Mouse (Mus musculus) midbrain, embryonic 10.5 days (tissue): ENCODE results near the gene Zbtb16. TPM values are rescaled to one million over a fixed set of nuclear protein-coding genes. Genes with fewer than 3 reads are reported as not detected.

ENCODE experiments used
- DNase-seq: peaks from one replicate; pipeline ENCODE4 v3.0.0-alpha.2; 2017; ENCODE audit warnings: low spot score
- H3K27ac ChIP-seq: fragments of 300-500 bp; sonication (generic); replicated peaks from 2 replicates; pipeline ENCODE4 v1.5.1; 2016; ENCODE audit warnings: mild to moderate bottlenecking
- H3K27me3 ChIP-seq: fragments of 300-500 bp; sonication (generic); 2 replicates; pipeline ENCODE4 v1.6.1; 2016; ENCODE audit warnings: low read depth, mild to moderate bottlenecking; ENCODE audit not compliant: poor library complexity, severe bottlenecking
- H3K36me3 ChIP-seq: fragments of 300-500 bp; sonication (generic); 2 replicates; pipeline ENCODE4 v1.6.1; 2016; ENCODE audit warnings: mild to moderate bottlenecking, moderate library complexity
- H3K4me1 ChIP-seq: fragments of 300-500 bp; sonication (generic); 2 replicates; pipeline ENCODE4 v1.6.1; 2016
- H3K4me3 ChIP-seq: fragments of 300-500 bp; sonication (generic); 2 replicates; pipeline ENCODE4 v1.5.1; 2016; ENCODE audit warnings: mild to moderate bottlenecking, moderate library complexity
- H3K9me3 ChIP-seq: fragments of 300-500 bp; sonication (generic); replicated peaks from 2 replicates; pipeline ENCODE4 v1.6.1; 2016; ENCODE audit warnings: mild to moderate bottlenecking
- WGBS: fragments of 180-500 bp; shearing (Covaris S2); methylation state at CpG from one replicate; pipeline ENCODE4 v1.1.7; 2016; 5-methylcytosine and 5-hydroxymethylcytosine counted together
- polyA plus RNA-seq: library from polyadenylated mRNA; unstranded; fragments of >200 nt; fragmentation: Nextera tagmentation; extraction: Ambion mirVana; gene quantifications from 2 replicates; pipeline ENCODE4 v1.2.1, GENCODE M21; 2016

The Zbtb16 gene
- polyA plus RNA-seq, 1 experiment from 2014 or later, result 48.1 TPM

- 89% methylated on average over 4 of the region's 4 CpGs for WGBS
- no peak overlapping the region for H3K4me3 ChIP-seq
- no peaks in the 10 kb centered on the region for H3K9me3 ChIP-seq
- H3K27me3 ChIP-seq, result no peaks in the 10 kb centered on the region
- DNase-seq, result no peak
- peaks cover 49% of the 10 kb centered on the region for H3K4me1 ChIP-seq
- H3K27ac ChIP-seq, result peak overlapping the region; percentile 15; the same call in 1 of the 2 replicates
- H3K36me3 ChIP-seq, result peaks cover 38% of the 10 kb centered on the region
Measured at GRCm38 (mm10) chr9:48768965-48769364, 67.1 kb downstream of the Zbtb16 start.

GRCm38 (mm10) chr9:48767666-48768432 is 68.2 kb downstream of the Zbtb16 start:
- H3K9me3 ChIP-seq, result no peaks in the 10 kb centered on the region

GRCm38 (mm10) chr9:48765927-48766326 is 70.1 kb downstream of the Zbtb16 start:
- Histone ChIP-seq H3K4me3 (no peak overlapping the region), H3K36me3 (peaks cover 17% of the 10 kb centered on the region), H3K9me3 (no peaks in the 10 kb centered on the region), H3K27me3 (no peaks in the 10 kb centered on the region), H3K4me1 (peaks cover 61% of the 10 kb centered on the region), H3K27ac (no peak overlapping the region)
- no peak for DNase-seq

More at GRCm38 (mm10) chr9:48767666-48768432, 68.2 kb downstream of the Zbtb16 start:
- no peak for DNase-seq
- no peaks in the 10 kb centered on the region for H3K27me3 ChIP-seq
- H3K36me3 ChIP-seq, result peaks cover 28% of the 10 kb centered on the region
- H3K27ac ChIP-seq, result 0 out of 2 replicates have a peak overlapping the region, but pooled peaks have one; percentile 13
- WGBS, result 94% methylated on average over 20 of the region's 20 CpGs
- no peak overlapping the region for H3K4me3 ChIP-seq
- H3K4me1 ChIP-seq, result peaks cover 49% of the 10 kb centered on the region

- H3K27ac ChIP-seq, result peak overlapping the region; percentile 24; the same call in 1 of the 2 replicates
- peaks cover 15% of the 10 kb centered on the region for H3K36me3 ChIP-seq
- WGBS, result 92% methylated on average over 5 of the region's 5 CpGs
- peaks cover 60% of the 10 kb centered on the region for H3K4me1 ChIP-seq
- H3K4me3 ChIP-seq, result no peak overlapping the region
- no peaks in the 10 kb centered on the region for H3K27me3 ChIP-seq
- no peak for DNase-seq
- H3K9me3 ChIP-seq, result no peaks in the 10 kb centered on the region
Measured at GRCm38 (mm10) chr9:48764311-48764710, 71.7 kb downstream of the Zbtb16 start.

GRCm38 (mm10) chr9:48761732-48762637 is 74.0 kb downstream of the Zbtb16 start:
- no peaks in the 10 kb centered on the region for H3K9me3 ChIP-seq
- peaks cover 66% of the 10 kb centered on the region for H3K4me1 ChIP-seq
- no peak overlapping the region for H3K4me3 ChIP-seq
- 95% methylated on average over 14 of the region's 14 CpGs for WGBS
- peaks cover 15% of the 10 kb centered on the region for H3K36me3 ChIP-seq
- H3K27me3 ChIP-seq, result no peaks in the 10 kb centered on the region
- no peak for DNase-seq
- peak overlapping the region; percentile 11; the same call in 1 of the 2 replicates for H3K27ac ChIP-seq

- 88% methylated on average over 8 of the region's 8 CpGs for WGBS
Measured at GRCm38 (mm10) chr9:48761175-48761556, 74.9 kb downstream of the Zbtb16 start.

GRCm38 (mm10) chr9:48760449-48761174 is 75.4 kb downstream of the Zbtb16 start:
- DNase-seq, result no peak
- no peaks in the 10 kb centered on the region for H3K27me3 ChIP-seq
- 88% methylated on average over 13 of the region's 13 CpGs for WGBS
- H3K9me3 ChIP-seq, result no peaks in the 10 kb centered on the region
- H3K27ac ChIP-seq, result peak overlapping the region; percentile 42; the same call in 1 of the 2 replicates
- H3K4me3 ChIP-seq, result no peak overlapping the region
- peaks cover 68% of the 10 kb centered on the region for H3K4me1 ChIP-seq
- H3K36me3 ChIP-seq, result peaks cover 15% of the 10 kb centered on the region

More at GRCm38 (mm10) chr9:48761175-48761556, 74.9 kb downstream of the Zbtb16 start:
- no peak overlapping the region for H3K4me3 ChIP-seq
- H3K9me3 ChIP-seq, result no peaks in the 10 kb centered on the region
- H3K36me3 ChIP-seq, result peaks cover 15% of the 10 kb centered on the region
- H3K27me3 ChIP-seq, result no peaks in the 10 kb centered on the region
- no peak for DNase-seq
- peaks cover 68% of the 10 kb centered on the region for H3K4me1 ChIP-seq
- H3K27ac ChIP-seq, result no peak overlapping the region; the same call in 1 of the 2 replicates

GRCm38 (mm10) chr9:48759098-48759497 is 76.9 kb downstream of the Zbtb16 start:
- no peak for DNase-seq
- 89% methylated on average over 4 of the region's 4 CpGs for WGBS
- Histone ChIP-seq H3K27me3 (no peaks in the 10 kb centered on the region), H3K4me3 (no peak overlapping the region), H3K9me3 (no peaks in the 10 kb centered on the region), H3K36me3 (peaks cover 28% of the 10 kb centered on the region), H3K27ac (0 out of 2 replicates have a peak overlapping the region, but pooled peaks have one; percentile 14), H3K4me1 (peaks cover 61% of the 10 kb centered on the region)

GRCm38 (mm10) chr9:48757650-48758580 is 78.1 kb downstream of the Zbtb16 start:
- H3K36me3 ChIP-seq, result peaks cover 28% of the 10 kb centered on the region

GRCm38 (mm10) chr9:48756261-48756812 is 79.7 kb downstream of the Zbtb16 start:
- no peaks in the 10 kb centered on the region for H3K27me3 ChIP-seq
- H3K4me1 ChIP-seq, result peaks cover 59% of the 10 kb centered on the region
- no peak overlapping the region for H3K4me3 ChIP-seq
- peak overlapping the region; percentile 74 for H3K27ac ChIP-seq
- WGBS, result 33% methylated on average over 10 of the region's 10 CpGs
- DNase-seq, result peak; percentile 40
- H3K9me3 ChIP-seq, result no peaks in the 10 kb centered on the region
- peaks cover 26% of the 10 kb centered on the region for H3K36me3 ChIP-seq

More at GRCm38 (mm10) chr9:48757650-48758580, 78.1 kb downstream of the Zbtb16 start:
- H3K9me3 ChIP-seq, result no peaks in the 10 kb centered on the region
- no peak overlapping the region for H3K4me3 ChIP-seq
- H3K27ac ChIP-seq, result peak overlapping the region; percentile 59
- no peak for DNase-seq
- 72% methylated on average over 13 of the region's 13 CpGs for WGBS
- H3K4me1 ChIP-seq, result peaks cover 66% of the 10 kb centered on the region
- H3K27me3 ChIP-seq, result no peaks in the 10 kb centered on the region

- peaks cover 30% of the 10 kb centered on the region for H3K36me3 ChIP-seq
- H3K27me3 ChIP-seq, result no peaks in the 10 kb centered on the region
- DNase-seq, result peak; percentile 20
- H3K27ac ChIP-seq, result peak overlapping the region; percentile 74
- H3K9me3 ChIP-seq, result no peaks in the 10 kb centered on the region
- peaks cover 52% of the 10 kb centered on the region for H3K4me1 ChIP-seq
- 39% methylated on average over 9 of the region's 9 CpGs for WGBS
- H3K4me3 ChIP-seq, result no peak overlapping the region
Measured at GRCm38 (mm10) chr9:48755438-48756070, 80.5 kb downstream of the Zbtb16 start.
